Mouse (Mus musculus) bone marrow, adult 2 months (tissue): ENCODE measurements around the gene Mdm1.

ENCODE experiments used
- CTCF ChIP-seq: fragments of 200-500 bp; IDR thresholded peaks from 2 replicates; pipeline ENCODE4 v1.5.1; 2011; ENCODE audit warnings: low read length, control low read depth; ENCODE audit not compliant: control insufficient read depth, insufficient read depth
- POLR2A ChIP-seq: fragments of 200-500 bp; IDR thresholded peaks from 2 replicates; pipeline ENCODE4 v1.6.1; 2011; ENCODE audit warnings: low read depth, mild to moderate bottlenecking, control low read depth, low read length, borderline replicate concordance; ENCODE audit not compliant: control insufficient read depth

- no peak for TF ChIP-seq POLR2A
- TF ChIP-seq CTCF, result no peak
Measured at GRCm38 (mm10) chr10:118096223-118096622, 45.4 kb upstream of the Mdm1 start.
